Mouse (Mus musculus) erythroblast, embryonic 14.5 days (primary cell): ENCODE measurements around the gene Kcna4.

Source experiments
- GATA1 ChIP-seq: IDR thresholded peaks from 2 replicates; pipeline ENCODE4 v1.6.1; 2012; ENCODE audit warnings: low read length, inconsistent platforms, mixed read lengths
- TAL1 ChIP-seq: IDR thresholded peaks from 3 replicates; pipeline ENCODE4 v1.6.1; 2012; ENCODE audit warnings: low read length, inconsistent platforms, mixed read lengths

GRCm38 (mm10) chr2:107344807-107345206, 54.4 kb downstream of the Kcna4 start:
- TF ChIP-seq TAL1 (no peak), GATA1 (no peak)
